Mouse (Mus musculus): Measurements from ENCODE around the gene Teddm1b. TPM values are rescaled to one million over a fixed set of nuclear protein-coding genes. Genes with fewer than 3 reads are reported as not detected.
A peak's percentile ranks its signal among the peaks of the same experiment; 100 is the strongest.

Gene Teddm1b
- polyA plus RNA-seq, 1 experiment from 2014 or later: 0.44 TPM

DNA sequence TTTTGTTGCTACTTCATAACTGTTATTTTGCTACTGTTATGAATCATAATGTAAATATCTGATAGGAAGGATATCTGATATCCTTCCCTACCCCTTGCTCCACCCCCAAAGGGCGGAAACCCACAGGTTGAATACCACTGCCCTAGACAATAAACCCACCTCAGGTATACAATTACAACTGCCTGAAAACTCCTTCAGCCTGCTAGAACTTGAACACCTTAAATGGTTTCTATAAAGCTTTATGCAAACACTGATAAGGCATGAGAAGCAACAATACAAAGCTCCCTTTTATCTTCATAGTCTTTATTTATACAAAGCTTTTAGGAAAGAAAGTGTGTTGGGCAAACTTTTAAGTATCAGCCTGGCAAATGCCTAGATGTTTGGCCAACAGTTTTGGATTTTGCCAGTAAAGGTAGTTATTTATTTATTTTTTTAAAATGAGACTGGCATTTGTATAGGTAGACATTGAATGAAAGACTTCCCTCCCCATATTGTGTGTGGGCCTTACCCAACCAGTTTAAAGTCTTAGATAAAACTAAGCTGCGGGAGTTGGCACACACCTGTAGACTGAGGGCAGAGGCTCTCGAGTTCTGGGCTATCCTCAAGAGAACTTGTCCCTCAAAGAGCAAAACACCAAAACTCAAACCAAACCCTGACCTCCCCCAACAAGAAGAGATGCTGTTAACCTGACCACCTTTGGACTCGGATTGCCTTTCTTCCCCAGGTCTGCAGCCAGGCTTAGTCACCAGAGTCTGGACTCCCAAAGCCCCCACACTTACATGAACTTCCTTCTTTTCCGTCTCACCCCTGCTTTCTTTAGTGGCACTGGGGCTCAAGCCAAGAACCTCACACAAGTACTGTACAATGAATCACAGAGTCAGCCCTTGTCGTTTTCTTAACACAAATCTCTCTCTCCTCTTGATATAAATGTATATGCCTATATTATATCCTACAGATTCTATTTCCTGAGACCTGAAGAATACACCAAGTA, 50.5 kb downstream of the Teddm1b start:
- H3K27me3 ChIP-seq (replicated peaks): no peaks in the 10 kb centered on the region
- no peak overlapping the region for H3K9ac ChIP-seq (replicated peaks)
- no peak overlapping the region for H3K4me2 ChIP-seq
- no peaks in the 10 kb centered on the region for H3K4me1 ChIP-seq
- H3K27ac ChIP-seq (replicated peaks): no peak overlapping the region
- no peaks in the 10 kb centered on the region for H3K9me3 ChIP-seq (replicated peaks)
- no peaks in the 10 kb centered on the region for H3K36me3 ChIP-seq
- 90% methylated on average over 6 of the region's 6 CpGs for WGBS
- no peak overlapping the region for H3K4me3 ChIP-seq (replicated peaks)
- no peak for ATAC-seq (ENCODE audit: low FRiP score)

Small RNA genes within 50 kb of the gene (microRNA-seq; reads per million reads assigned to microRNA genes)
- gene Mir8114: 10.9 reads per million, percentile 26 among the genes with 10 or more reads in this experiment

Other genes starting within 250 kb of the Teddm1b start
- gene Rgs8, start 221.3 kb upstream of the Teddm1b start, polyA plus RNA-seq (2015; fragmentation: Nextera tagmentation; extraction: Ambion mirVana): 11.2 and 13.4 TPM in 2 replicates
- 11.3 and 14.3 TPM in 2 replicates for gene Rgs16, start 134.0 kb upstream of the Teddm1b start, polyA plus RNA-seq (2015; fragmentation: Nextera tagmentation; extraction: Ambion mirVana)
- gene Rnasel, start 124.9 kb upstream of the Teddm1b start, polyA plus RNA-seq (2015; fragmentation: Nextera tagmentation; extraction: Ambion mirVana): 31.4 and 32.0 TPM in 2 replicates
- 0.14 and 0.18 TPM in 2 replicates for gene Rgsl1, start 30.2 kb upstream of the Teddm1b start, polyA plus RNA-seq (2015; fragmentation: Nextera tagmentation; extraction: Ambion mirVana)
- not detected in 2 replicates for gene Teddm1a, start 17.4 kb downstream of the Teddm1b start, polyA plus RNA-seq (2015; fragmentation: Nextera tagmentation; extraction: Ambion mirVana)
- gene Glul, start 25.6 kb downstream of the Teddm1b start, polyA plus RNA-seq (2015; fragmentation: Nextera tagmentation; extraction: Ambion mirVana): 215 and 233 TPM in 2 replicates
- gene Teddm2, start 25.9 kb downstream of the Teddm1b start, polyA plus RNA-seq (2015; fragmentation: Nextera tagmentation; extraction: Ambion mirVana): 1.5 and 1.6 TPM in 2 replicates